Comparison of ENCODE assay signal across 8 mouse cellular contexts in genomic region chr9:51335294-51336010, GRCm38 (mm10). TPM values are rescaled to one million over a fixed set of nuclear protein-coding genes. Genes with fewer than 3 reads are reported as not detected.
DNase-seq lines count a peak whose midpoint lies in the region; ATAC-seq and TF ChIP-seq lines count a peak whose summit lies in the region.

No protein-coding gene starts in this region.

- H3K36me3 ChIP-seq in C2C12 (ENCODE audit: control insufficient read depth, insufficient read depth): no peaks in the 10 kb centered on the region
- H3K36me3 ChIP-seq in heart, embryonic 12.5 days: no peaks in the 10 kb centered on the region
- H3K36me3 ChIP-seq in kidney, embryonic 15.5 days: no peaks in the 10 kb centered on the region
- H3K36me3 ChIP-seq in limb, embryonic 14.5 days (ENCODE audit: control insufficient read depth, insufficient read depth, low read length): no peaks in the 10 kb centered on the region
- no peaks in the 10 kb centered on the region for H3K36me3 ChIP-seq in neural tube, embryonic 12.5 days

- H3ac ChIP-seq in C2C12 (ENCODE audit: control insufficient read depth, insufficient read length, low read depth): no peak overlapping the region

- H3K9me3 ChIP-seq in heart, embryonic 12.5 days (replicated peaks): no peaks in the 10 kb centered on the region
- no peaks in the 10 kb centered on the region for H3K9me3 ChIP-seq in kidney, embryonic 15.5 days (replicated peaks)
- H3K9me3 ChIP-seq in limb, embryonic 14.5 days (ENCODE audit: control insufficient read depth, low read length): no peaks in the 10 kb centered on the region
- no peaks in the 10 kb centered on the region for H3K9me3 ChIP-seq in neural tube, embryonic 12.5 days

- no peak overlapping the region for H3K9ac ChIP-seq in heart, embryonic 12.5 days
- H3K9ac ChIP-seq in kidney, embryonic 15.5 days: no peak overlapping the region
- no peak overlapping the region for H3K9ac ChIP-seq in limb, embryonic 14.5 days (ENCODE audit: low read depth, low read length, severe bottlenecking)
- no peak overlapping the region for H3K9ac ChIP-seq in neural tube, embryonic 12.5 days

- TF ChIP-seq CTCF in C2C12 (IDR thresholded peaks at IDR 0.05; ENCODE audit: control insufficient read depth, insufficient read depth, insufficient read length): peak; percentile 70

- H3K79me3 ChIP-seq in C2C12 (ENCODE audit: low read depth): no peaks in the 10 kb centered on the region

- peak; percentile 94 for DNase-seq in brain, adult 2 months (ENCODE audit: low read depth, low spot score)
- DNase-seq in fibroblast of lung, adult 2 months (ENCODE audit: low read depth): peak; percentile 79
- peak; percentile 86 for DNase-seq in limb, embryonic 14.5 days (ENCODE audit: low spot score)
- peak; percentile 72 for DNase-seq in telencephalon, adult 2 months (ENCODE audit: low read depth, low spot score)

- H3K27me3 ChIP-seq in C2C12 (ENCODE audit: control insufficient read depth, insufficient read depth, insufficient read length): peaks cover 21% of the 10 kb centered on the region
- no peaks in the 10 kb centered on the region for H3K27me3 ChIP-seq in heart, embryonic 12.5 days (replicated peaks)
- no peaks in the 10 kb centered on the region for H3K27me3 ChIP-seq in kidney, embryonic 15.5 days
- no peaks in the 10 kb centered on the region for H3K27me3 ChIP-seq in limb, embryonic 14.5 days (ENCODE audit: control insufficient read depth, insufficient read depth, low read length)
- no peaks in the 10 kb centered on the region for H3K27me3 ChIP-seq in neural tube, embryonic 12.5 days (replicated peaks)

- H3K79me2 ChIP-seq in C2C12 (ENCODE audit: control insufficient read depth, insufficient read depth): no peaks in the 10 kb centered on the region

- H3K4me3 ChIP-seq in C2C12 (ENCODE audit: insufficient read depth, poor library complexity, severe bottlenecking): no peak overlapping the region
- H3K4me3 ChIP-seq in heart, embryonic 12.5 days: no peak overlapping the region
- peak overlapping the region; percentile 18; the same call in 1 of the 2 replicates for H3K4me3 ChIP-seq in kidney, embryonic 15.5 days (replicated peaks)
- H3K4me3 ChIP-seq in limb, embryonic 14.5 days (replicated peaks; ENCODE audit: low read length): no peak overlapping the region
- no peak overlapping the region for H3K4me3 ChIP-seq in neural tube, embryonic 12.5 days

- H3K4me2 ChIP-seq in heart, embryonic 12.5 days: peak overlapping the region; percentile 45
- H3K4me2 ChIP-seq in kidney, embryonic 15.5 days: peak overlapping the region; percentile 50
- H3K4me2 ChIP-seq in limb, embryonic 14.5 days (replicated peaks; ENCODE audit: low read depth, low read length, severe bottlenecking): no peak overlapping the region; the same call in 1 of the 2 replicates
- H3K4me2 ChIP-seq in neural tube, embryonic 12.5 days (replicated peaks): peak overlapping the region; percentile 41

- H3K4me1 ChIP-seq in heart, embryonic 12.5 days (replicated peaks): no peaks in the 10 kb centered on the region
- no peaks in the 10 kb centered on the region for H3K4me1 ChIP-seq in kidney, embryonic 15.5 days
- H3K4me1 ChIP-seq in limb, embryonic 14.5 days (ENCODE audit: control insufficient read depth, insufficient read depth, low read length): 0 out of 2 replicates have a peak, but pooled peaks cover 3% of the 10 kb centered on the region
- no peaks in the 10 kb centered on the region for H3K4me1 ChIP-seq in neural tube, embryonic 12.5 days

- H3K27ac ChIP-seq in heart, embryonic 12.5 days (ENCODE audit: poor library complexity, severe bottlenecking): no peak overlapping the region
- H3K27ac ChIP-seq in kidney, embryonic 15.5 days: no peak overlapping the region
- H3K27ac ChIP-seq in limb, embryonic 14.5 days (replicated peaks; ENCODE audit: low read depth, low read length): no peak overlapping the region
- no peak overlapping the region for H3K27ac ChIP-seq in neural tube, embryonic 12.5 days

- WGBS in heart, embryonic 12.5 days: 25% methylated on average over 8 of the region's 8 CpGs
- 18% methylated on average over 8 of the region's 8 CpGs for WGBS in kidney, embryonic 15.5 days
- 16% methylated on average over 8 of the region's 8 CpGs for WGBS in limb, embryonic 14.5 days
- WGBS in neural tube, embryonic 12.5 days: 27% methylated on average over 8 of the region's 8 CpGs

- no peak for TF ChIP-seq POLR2A in limb, embryonic 14.5 days (IDR thresholded peaks at IDR 0.05; ENCODE audit: borderline replicate concordance, extremely low read depth, insufficient read depth, insufficient read length)

- peak; percentile 57; the same call in 1 of the 2 replicates for ATAC-seq in heart, embryonic 12.5 days (ENCODE audit: insufficient number of reproducible peaks, low FRiP score)
- ATAC-seq in kidney, embryonic 15.5 days (replicated peaks; ENCODE audit: low FRiP score): peak; percentile 78; the same call in 1 of the 2 replicates
- peak; percentile 89 for ATAC-seq in limb, embryonic 14.5 days (ENCODE audit: low FRiP score, low read depth)
- ATAC-seq in neural tube, embryonic 12.5 days (ENCODE audit: low FRiP score, low read depth): peak; percentile 81

TF ChIP-seq in C2C12, 6 proteins besides CTCF, POLR2A, EP300 and RAD21:
- TF ChIP-seq USF1 (IDR thresholded peaks at IDR 0.05; ENCODE audit: low read depth): no peak

RNA-seq across cellular contexts. Expression of gene 1810046K07Rik, which starts 6.7 kb away (rescaled TPM):
- not detected for polyA plus RNA-seq in C2C12 (2012; fragmentation: generic; extraction: Trizol)
- not detected in 2 replicates for polyA plus RNA-seq in heart, embryonic 12.5 days (2016; fragmentation: Nextera tagmentation; extraction: Ambion mirVana)
- not detected in 2 replicates for polyA plus RNA-seq in kidney, embryonic 15.5 days (2015; fragmentation: Nextera tagmentation; extraction: Ambion mirVana)
- polyA plus RNA-seq in limb, embryonic 14.5 days (2012; rRNA removed): 0.13 and 0.65 TPM in 2 replicates
- not detected in 2 replicates for polyA plus RNA-seq in limb, embryonic 14.5 days (2014; fragmentation: Nextera tagmentation; extraction: Ambion mirVana)
- polyA plus RNA-seq in neural tube, embryonic 12.5 days (2016; fragmentation: Nextera tagmentation; extraction: Ambion mirVana): not detected in 2 replicates

RNA-seq across cellular contexts. Expression of gene Colca2, which starts 57.1 kb away (rescaled TPM):
- polyA plus RNA-seq in C2C12 (2012; fragmentation: generic; extraction: Trizol): 0.20 TPM
- 3.0 and 4.9 TPM in 2 replicates for polyA plus RNA-seq in heart, embryonic 12.5 days (2016; fragmentation: Nextera tagmentation; extraction: Ambion mirVana)
- 3.7 and 4.1 TPM in 2 replicates for polyA plus RNA-seq in kidney, embryonic 15.5 days (2015; fragmentation: Nextera tagmentation; extraction: Ambion mirVana)
- polyA plus RNA-seq in limb, embryonic 14.5 days (2012; rRNA removed): 2.9 and 4.7 TPM in 2 replicates
- 2.0 and 3.2 TPM in 2 replicates for polyA plus RNA-seq in limb, embryonic 14.5 days (2014; fragmentation: Nextera tagmentation; extraction: Ambion mirVana)
- 0.75 and 0.79 TPM in 2 replicates for polyA plus RNA-seq in neural tube, embryonic 12.5 days (2016; fragmentation: Nextera tagmentation; extraction: Ambion mirVana)
